Mouse (Mus musculus) lung, adult 2 months (tissue): ENCODE data around the gene Lap3.

Experiments
- CTCF ChIP-seq: fragments of 200-500 bp; IDR thresholded peaks from 2 replicates; pipeline ENCODE4 v1.5.1; 2011; ENCODE audit warnings: mild to moderate bottlenecking, low read length, control low read depth; ENCODE audit not compliant: insufficient read depth
- POLR2A ChIP-seq: fragments of 200-500 bp; IDR thresholded peaks from 2 replicates; pipeline ENCODE4 v1.6.1; 2011; ENCODE audit warnings: low read depth, mild to moderate bottlenecking, control low read depth, low read length, borderline replicate concordance; ENCODE audit errors: extremely low read depth

DNA sequence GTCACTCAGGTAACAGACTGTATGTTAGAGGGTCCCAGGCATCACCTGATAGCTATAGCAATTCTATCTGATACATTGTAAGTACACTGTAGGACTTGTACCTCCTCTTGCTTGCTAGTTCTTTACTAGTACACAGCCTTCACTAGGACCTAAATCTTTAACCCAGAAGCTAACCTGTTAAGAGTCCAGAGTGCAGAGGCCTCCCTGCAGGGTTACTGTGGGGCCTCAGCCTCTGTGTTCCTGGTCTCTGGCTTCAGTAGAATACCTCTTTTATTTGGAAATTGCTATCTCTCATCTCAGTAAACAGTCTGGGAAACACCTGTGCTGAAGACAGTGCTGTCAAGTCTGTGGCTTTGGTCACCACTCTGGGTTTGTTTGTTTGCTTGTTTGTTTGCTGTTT, 2.9 kb downstream of the Lap3 start:
- TF ChIP-seq POLR2A: no peak
- TF ChIP-seq CTCF: no peak
